Mouse (Mus musculus): ENCODE measurements around the gene Chd3. TPM values are rescaled to one million over a fixed set of nuclear protein-coding genes. Genes with fewer than 3 reads are reported as not detected.
A peak's percentile ranks its signal among the peaks of the same experiment; 100 is the strongest.

Chd3 gene
- total RNA-seq, 2 experiments from 2014 or later: 62.0 to 66.7 TPM

DNA sequence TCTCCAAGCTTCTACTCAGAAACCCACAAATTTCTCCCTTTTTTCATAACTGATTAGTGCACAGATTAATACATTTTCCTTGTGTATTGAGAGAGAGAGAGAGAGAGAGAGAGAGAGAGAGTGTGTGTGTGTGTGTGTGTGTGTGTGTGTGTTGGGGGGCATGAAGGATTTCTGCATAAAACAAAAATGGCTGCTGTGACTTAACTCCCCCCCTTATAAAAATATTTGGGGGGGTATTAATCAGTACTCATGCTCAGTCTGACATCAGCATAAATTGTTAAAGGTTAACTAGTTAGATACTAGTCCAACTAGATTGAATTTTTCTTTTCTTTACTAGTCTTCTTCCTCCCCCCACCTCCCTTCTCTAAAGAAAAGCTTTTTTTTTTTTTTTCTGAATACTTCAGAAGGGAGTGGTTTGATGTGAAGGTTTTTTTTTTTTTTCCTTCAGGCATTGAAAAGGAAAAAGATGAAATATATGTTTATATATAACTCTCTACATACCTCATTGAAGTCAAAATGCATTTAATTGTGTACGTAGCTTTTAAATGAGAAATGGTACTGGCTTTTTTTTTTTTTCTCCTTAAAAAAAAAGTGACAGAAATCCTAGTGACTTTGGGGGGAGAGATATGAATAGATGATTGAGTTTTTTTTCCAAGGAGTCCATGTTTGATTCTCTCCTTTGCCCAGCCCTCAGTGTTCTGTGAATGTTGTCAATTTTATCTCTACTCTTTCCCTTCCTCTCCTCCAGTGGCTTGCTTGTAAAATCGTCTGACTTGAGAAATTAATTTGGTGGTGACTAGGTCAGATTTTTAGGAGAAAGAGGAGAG, 997 bp upstream of the Chd3 start:
- no peak for DNase-seq
- intact Hi-C loops (cut with DNase I): loop anchor here (5.0 kb wide), 1 partner anchor 243 kb away; the partner anchor contains the start of gene Aloxe3

DNA sequence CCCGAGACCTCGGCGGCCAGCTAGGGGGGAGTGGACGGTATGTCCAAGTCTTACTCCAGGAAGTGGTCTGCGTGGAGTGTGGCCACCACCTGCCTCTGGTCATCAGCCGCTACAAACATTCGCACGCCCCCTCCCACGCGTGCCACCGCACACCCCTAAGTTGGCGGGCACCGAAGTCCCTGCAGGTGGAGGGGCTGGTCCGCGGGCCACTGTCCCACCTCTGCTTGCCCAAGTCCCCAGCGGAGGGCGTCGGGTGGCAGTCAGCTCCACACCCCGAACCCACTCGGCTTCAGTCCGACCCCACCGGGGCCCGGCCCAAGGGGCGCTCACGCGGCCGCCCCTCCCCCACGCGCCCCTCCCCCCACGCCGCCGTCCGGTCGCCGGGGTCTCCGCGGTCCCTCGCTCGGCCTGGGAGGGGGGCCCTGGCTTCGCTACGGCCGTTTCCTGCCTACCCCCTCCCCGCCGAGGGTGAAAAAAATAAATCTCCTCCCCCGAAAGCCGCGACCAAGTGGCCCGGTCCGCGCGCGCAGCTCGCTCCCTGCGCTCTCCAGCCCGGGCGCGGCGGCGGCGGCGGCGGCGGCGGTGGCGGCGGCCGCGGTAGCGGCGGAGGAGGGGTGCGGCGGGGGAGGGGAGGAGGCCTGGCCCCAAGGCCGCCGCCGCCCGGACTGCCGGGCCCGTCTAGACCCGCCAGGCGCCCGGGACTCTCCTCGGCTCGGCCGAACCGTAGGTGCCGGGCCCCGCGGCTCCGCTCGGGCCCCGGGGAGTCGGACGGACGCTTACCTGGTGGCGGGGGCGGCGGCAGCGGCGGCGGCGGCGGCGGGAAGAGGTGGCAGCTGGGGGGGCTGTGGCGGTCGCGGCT, 621 bp downstream of the Chd3 start:
- DNase-seq: peak; percentile 44 to 62
- intact Hi-C loops (cut with DNase I): no loop called here

DNA sequence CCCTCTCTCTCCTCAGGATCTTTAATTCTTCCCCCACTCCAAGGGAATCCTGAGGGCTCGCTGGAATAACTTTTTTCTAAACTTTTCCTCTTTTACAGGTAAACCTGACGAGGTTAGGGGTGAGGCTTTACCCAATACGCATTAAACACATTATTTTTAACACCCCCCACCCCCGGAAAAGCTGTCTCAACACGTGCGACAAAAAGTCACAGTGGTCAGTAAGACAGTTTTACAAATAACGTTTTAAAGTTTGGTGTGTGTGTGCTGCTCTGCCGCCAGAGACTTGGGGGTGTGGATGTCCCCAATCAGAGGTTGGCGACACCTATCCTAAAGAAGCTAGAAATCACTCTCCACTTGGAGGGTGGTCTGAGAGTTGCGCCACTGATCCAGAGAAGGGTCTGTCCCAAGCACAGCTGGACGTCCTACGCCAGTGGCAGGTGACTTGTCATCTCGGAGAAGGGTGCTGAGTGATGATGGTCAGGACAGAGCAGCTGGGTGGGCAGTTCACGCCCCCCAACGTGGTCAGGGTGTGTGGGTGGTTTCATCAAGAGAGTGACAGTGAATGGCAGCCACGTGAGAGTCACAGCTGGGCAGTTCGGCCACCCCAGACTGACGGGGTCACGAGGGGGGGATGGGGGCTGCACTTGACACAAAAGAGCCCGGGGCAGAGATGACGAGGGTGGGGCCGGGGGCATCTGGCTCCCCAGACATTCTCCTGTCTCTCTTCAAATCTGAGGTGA, 1.4 kb downstream of the Chd3 start:
- intact Hi-C loops (cut with DNase I): no loop called here
- DNase-seq: peak; percentile 39 to 50

DNA sequence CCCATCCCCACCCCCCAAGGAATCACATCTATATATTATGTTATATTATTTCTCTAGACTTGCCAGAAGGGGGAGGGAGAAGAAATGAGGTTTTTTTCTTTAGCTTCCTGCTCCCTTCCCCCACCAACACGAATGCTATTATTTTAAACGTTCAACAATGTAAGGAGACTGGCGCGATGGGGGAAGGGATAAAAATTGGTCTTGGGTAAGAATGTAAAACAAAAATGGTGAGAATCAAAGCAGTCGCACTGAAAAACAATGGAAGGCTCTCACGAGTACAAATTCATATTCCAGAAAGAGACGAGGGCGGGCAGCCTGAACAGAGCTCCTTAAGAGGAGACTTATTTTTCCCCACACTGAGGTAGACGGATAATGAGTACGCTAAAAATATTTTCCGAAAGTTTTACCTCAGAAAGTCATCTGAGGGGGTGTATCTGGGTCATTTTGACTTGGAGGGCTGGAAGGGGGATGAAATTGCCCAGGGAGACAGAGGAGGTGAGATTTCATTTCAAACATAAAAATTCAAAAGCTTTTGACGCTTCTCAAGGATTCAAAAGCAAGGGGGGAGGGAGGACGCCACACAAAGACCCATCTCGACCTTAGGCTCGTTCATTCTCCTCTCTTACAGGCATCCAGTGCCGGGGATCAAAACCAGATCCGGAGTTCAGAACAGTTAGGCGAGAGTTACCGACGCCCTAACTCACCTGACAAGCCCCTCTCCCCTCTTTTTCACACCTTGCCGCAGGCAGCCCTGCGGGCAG, 2.2 kb downstream of the Chd3 start:
- DNase-seq: peak; percentile 24 to 49
- intact Hi-C loops (cut with DNase I): no loop called here

- intact Hi-C loops (cut with DNase I): no loop called here
- peak; percentile 96 for DNase-seq
Measured at GRCm38 (mm10) chr11:69366157-69366854, 2.9 kb downstream of the Chd3 start.

GRCm38 (mm10) chr11:69365722-69366121, 3.5 kb downstream of the Chd3 start:
- DNase-seq: peak in 1 of 2 experiments; percentile 18
- intact Hi-C loops (cut with DNase I): loop anchor here (2.0 kb wide), 1 partner anchor 43 kb away; the partner anchor contains the start of genes Cntrob and Trappc1

- intact Hi-C loops (cut with DNase I): loop anchor here (2.0 kb wide), 1 partner anchor 42 kb away; the partner anchor contains the start of genes Cntrob and Trappc1
- DNase-seq: peak; percentile 97 to 98
Measured at GRCm38 (mm10) chr11:69364910-69365309, 4.3 kb downstream of the Chd3 start.

- intact Hi-C loops (cut with DNase I): loop anchor here (2.0 kb wide), 1 partner anchor 42 kb away; the partner anchor contains the start of genes Cntrob and Trappc1
- no peak for DNase-seq
Measured at GRCm38 (mm10) chr11:69364376-69364775, 4.8 kb downstream of the Chd3 start.

- DNase-seq: no peak
- intact Hi-C loops (cut with DNase I): loop anchor here (2.0 kb wide), 1 partner anchor 26 kb away; no protein-coding TSS in a partner anchor
Measured at GRCm38 (mm10) chr11:69362479-69362878, 6.7 kb downstream of the Chd3 start.

DNA sequence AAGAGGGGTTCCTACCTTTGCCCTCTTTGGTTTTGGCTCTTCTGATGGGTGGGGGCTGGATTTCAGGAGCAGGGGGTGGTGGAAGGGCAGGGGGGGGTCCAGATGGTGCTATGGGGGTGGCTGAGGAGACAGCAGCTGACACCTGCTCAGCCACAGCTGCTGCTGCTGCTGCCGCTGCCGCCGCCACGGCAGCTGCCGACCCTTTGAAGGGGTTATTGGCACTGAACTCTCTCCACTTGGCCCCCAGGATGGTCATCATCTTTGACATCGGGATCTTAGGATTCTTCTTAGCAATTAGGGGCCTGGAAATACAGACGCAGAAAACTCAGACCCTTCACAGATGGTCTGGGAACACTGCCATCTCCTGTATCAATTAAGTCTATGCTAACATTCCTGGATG, 7.2 kb downstream of the Chd3 start:
- DNase-seq: no peak
- intact Hi-C loops (cut with DNase I): loop anchor here (2.0 kb wide), 1 partner anchor 27 kb away; no protein-coding TSS in a partner anchor

GRCm38 (mm10) chr11:69357690-69358089, 11.5 kb downstream of the Chd3 start:
- intact Hi-C loops (cut with DNase I): no loop called here
- no peak for DNase-seq

DNA sequence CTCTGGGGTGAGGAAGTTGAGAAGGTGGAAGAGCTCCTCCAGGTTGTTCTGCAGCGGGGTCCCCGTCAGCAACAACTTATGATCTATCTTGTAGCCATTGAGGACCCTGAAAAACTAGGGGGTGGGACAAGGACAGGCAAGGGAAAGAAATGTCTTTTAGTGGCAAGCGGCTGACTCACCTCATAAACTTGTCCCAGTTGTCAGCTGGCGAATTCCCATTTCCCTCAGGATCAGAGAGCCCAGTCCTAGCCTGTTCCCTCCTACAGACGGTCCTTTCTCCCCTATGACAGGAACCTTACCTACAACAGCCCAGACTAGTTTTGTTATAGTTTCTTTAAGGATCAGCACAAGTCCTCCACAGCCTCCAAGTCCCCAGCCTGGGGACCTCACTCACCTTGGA, 12.7 kb downstream of the Chd3 start:
- intact Hi-C loops (cut with DNase I): no loop called here

GRCm38 (mm10) chr11:69346441-69346840, 22.8 kb downstream of the Chd3 start:
- no peak for DNase-seq
- intact Hi-C loops (cut with DNase I): no loop called here

More for the DNA sequence above, 12.7 kb downstream of the Chd3 start:
- DNase-seq: no peak

DNA sequence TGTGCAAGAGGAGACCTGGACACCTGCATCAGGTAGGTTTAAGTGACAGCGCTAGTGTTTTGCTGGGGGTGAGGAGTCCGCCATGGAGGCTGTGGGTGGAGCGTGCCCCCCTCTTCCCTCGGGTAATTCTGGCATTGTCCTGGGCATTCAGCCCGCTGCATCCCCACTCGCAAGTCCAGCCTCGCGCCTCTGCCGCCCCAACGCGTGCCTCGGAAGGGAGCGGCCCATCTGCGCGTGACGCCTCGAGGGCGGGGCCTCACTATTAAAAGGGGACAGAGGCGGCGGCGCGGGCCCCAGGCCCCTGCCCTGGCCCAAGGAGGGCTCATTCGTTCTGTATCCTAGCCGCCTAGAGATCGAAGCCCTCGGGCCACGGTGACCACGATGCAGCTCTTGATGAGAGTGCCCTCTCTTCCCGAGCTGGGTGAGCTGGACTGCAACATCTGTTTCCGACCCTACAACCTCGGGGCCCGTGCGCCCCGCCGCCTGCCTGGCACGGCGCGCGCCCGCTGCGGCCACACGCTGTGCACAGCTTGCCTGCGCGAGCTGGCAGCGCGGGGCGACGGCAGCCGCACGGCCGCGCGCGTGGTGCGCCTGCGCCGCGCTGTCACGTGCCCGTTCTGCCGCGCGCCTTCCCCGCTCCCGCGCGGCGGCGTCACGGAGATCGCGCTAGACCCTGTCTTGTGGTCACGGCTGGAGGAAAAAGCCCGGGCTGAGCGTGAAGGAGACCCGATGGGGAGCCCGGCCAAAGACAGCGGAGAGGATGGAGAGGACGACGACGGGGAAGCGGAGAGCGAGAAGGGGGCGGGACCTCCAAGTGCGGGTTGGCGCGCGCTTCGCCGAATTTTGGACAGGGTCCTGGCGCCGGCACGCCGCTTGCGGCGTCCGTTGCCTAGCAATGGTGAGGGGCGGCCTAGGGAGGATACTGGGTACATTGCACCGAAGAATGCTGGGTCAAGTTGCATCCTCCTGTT, 28.8 kb downstream of the Chd3 start, which contains the start of gene Rnf227:
Rnf227 (plus strand) TSS at position 301 of the 971 bp plus-strand sequence.
- intact Hi-C loops (cut with DNase I): no loop called here
- peak; percentile 73 to 75 for DNase-seq

DNA sequence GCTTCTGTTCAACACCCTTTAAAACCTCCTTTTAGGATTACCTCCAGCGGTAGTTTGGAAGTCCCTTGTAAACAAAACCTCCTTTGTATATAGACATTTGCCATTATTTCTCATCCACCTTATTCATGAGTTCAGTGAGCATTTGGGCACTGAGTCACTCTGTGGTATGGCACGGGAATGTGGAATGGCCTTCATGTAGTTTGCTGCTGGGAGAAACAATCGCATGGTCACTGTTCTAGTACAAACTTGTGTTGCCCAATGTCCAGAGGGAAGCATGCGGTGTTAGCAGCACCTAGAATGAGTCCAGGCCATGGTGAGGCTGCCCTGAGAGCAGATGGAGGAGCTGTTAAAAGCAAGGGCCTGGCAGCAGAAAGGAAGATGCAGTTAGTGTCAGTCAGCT, 34.4 kb downstream of the Chd3 start:
- intact Hi-C loops (cut with DNase I): no loop called here
- no peak for DNase-seq

DNA sequence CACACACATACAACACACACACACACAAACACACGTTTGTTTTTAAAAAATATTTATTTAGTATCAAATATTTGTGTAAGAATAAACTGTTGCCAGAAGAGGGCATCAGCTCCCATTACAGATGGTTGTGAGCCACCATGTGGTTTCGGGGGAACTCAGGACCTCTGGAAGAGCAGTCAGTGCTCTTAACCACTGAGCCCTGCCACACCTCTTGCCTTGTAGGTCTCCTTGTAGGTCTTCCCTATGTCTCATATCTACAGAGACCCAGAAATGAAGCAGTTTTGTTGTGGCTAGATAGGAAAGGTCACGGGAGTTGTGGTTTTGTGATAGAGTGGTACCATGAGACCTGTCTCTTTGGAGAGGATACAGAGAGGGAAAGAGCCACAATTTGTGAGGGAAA, 35.3 kb downstream of the Chd3 start:
- no peak for DNase-seq
- intact Hi-C loops (cut with DNase I): loop anchor here (2.0 kb wide), 1 partner anchor 55 kb away; no protein-coding TSS in a partner anchor

GRCm38 (mm10) chr11:69332713-69333253, 36.4 kb downstream of the Chd3 start:
- DNase-seq: no peak
- intact Hi-C loops (cut with DNase I): loop anchor here (2.0 kb wide), 1 partner anchor 56 kb away; no protein-coding TSS in a partner anchor
